Mouse (Mus musculus): ENCODE data around the gene Foxo1.

GRCm38 (mm10) chr3:52281882-52282281, 13.7 kb downstream of the Foxo1 start:
- no peak for TF ChIP-seq EP300 (optimal IDR thresholded peaks at IDR 0.05)
- no peak for TF ChIP-seq CTCF (IDR thresholded peaks at IDR 0.05; ENCODE audit: low read depth)
